Mouse (Mus musculus) E14TG2a.4 (cell line): ENCODE measurements around the gene Nosip.

ENCODE experiments used
- CTCF ChIP-seq: conservative IDR thresholded peaks from 2 replicates; pipeline ENCODE4 v1.5.1; 2014; ENCODE audit warnings: low read length
- POU5F1 ChIP-seq: IDR thresholded peaks from 2 replicates; pipeline ENCODE4 v1.6.1; 2014; ENCODE audit warnings: low read length, borderline replicate concordance

DNA sequence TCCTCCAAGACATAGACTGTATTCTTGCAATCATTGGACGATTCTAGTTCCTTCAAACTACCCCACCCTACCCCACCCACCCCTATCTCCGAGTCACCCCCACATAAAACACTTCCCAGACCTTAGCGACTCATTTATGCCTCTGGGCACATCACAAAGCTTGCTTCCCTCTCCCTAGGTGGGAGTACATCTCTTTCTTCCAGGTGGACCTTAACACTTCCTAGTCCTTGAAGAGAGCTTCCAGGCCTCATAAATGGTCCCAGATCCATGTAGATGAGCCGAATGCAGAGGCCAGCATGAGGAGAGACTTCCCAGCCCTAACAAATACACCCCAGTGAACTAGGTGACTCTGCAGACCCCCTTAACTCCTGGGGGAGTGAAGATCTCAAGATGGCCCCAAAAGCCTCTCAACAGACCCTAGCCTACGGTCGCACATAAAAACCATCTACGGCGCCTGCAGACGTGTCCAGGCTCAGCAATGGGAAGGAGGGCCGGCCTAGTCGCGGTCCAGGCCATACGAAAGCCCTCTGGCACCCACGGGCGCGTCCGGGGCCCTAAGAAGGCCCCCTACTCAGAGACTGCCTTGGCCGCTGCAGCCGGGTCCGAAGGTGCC, 46.8 kb upstream of the Nosip start:
- TF ChIP-seq CTCF (no peak), POU5F1 (no peak)
